Mouse (Mus musculus) bone marrow, adult 2 months (tissue): ENCODE data around the gene Sox5.

ENCODE experiments used
- CTCF ChIP-seq: fragments of 200-500 bp; IDR thresholded peaks from 2 replicates; pipeline ENCODE4 v1.5.1; 2011; ENCODE audit warnings: low read length, control low read depth; ENCODE audit not compliant: control insufficient read depth, insufficient read depth
- POLR2A ChIP-seq: fragments of 200-500 bp; IDR thresholded peaks from 2 replicates; pipeline ENCODE4 v1.6.1; 2011; ENCODE audit warnings: low read depth, mild to moderate bottlenecking, control low read depth, low read length, borderline replicate concordance; ENCODE audit not compliant: control insufficient read depth

DNA sequence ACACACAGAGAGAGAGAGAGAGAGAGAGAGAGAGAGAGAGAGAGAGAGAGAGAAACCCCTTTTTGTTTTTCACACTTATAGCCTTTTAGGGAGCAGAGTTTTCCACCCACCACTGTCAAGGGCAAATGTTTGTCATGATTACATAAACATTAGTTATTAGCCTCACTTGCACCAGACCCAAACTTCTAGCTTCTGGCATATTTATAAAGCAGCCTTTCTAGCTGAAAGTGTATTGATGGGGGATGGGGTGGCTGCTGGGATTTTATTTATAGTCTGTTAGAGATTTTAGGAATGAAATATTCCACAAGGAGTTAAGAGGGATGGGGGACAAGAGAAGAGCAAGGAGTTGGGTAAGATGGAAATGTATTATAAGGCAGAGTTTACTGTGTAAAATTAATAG lies 27.4 kb downstream of the Sox5 start:
- TF ChIP-seq POLR2A (no peak), CTCF (no peak)
